Mouse (Mus musculus): ENCODE measurements around the gene Shc3. TPM values are rescaled to one million over a fixed set of nuclear protein-coding genes. Genes with fewer than 3 reads are reported as not detected.

The Shc3 gene
- polyA plus RNA-seq, 1 experiment = 0.25 TPM

DNA sequence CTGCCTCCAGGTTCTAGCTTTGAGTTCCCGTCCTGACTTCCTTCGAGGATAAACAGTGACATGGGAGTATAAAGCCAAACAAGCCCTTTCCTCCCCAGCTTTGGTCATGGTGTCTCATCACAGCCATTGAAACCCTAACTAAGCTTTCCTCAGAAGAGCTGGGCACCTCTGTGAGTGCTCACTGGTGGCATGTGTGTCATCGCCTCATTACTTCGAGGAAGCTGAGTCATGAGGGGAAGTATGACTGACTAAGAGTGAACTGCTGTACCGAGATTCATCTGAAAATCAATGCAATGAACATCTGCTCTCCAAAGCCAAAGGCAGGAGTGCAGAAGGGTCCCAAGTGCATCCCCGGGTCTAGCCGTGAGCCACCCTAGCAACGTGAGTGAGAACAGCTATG is 29.4 kb downstream of the Shc3 start:
- H3K9me3 ChIP-seq (replicated peaks; ENCODE audit: control insufficient read depth, insufficient read depth, low read length, poor library complexity, severe bottlenecking) = peaks cover 8% of the 10 kb centered on the region
- TF ChIP-seq POLR2A (IDR thresholded peaks at IDR 0.05; ENCODE audit: insufficient read depth, low read length) = no peak
- no peak for TF ChIP-seq CTCF (IDR thresholded peaks at IDR 0.05; ENCODE audit: low read depth, low read length)
- no peak for TF ChIP-seq EP300 (IDR thresholded peaks at IDR 0.05; ENCODE audit: insufficient read depth, low read depth, low read length)
- no peak overlapping the region for H3K9ac ChIP-seq (ENCODE audit: low read depth, poor library complexity, severe bottlenecking)
- no peaks in the 10 kb centered on the region for H3K36me3 ChIP-seq (ENCODE audit: control insufficient read depth, insufficient read depth, low read length, poor library complexity, severe bottlenecking)
- no peaks in the 10 kb centered on the region for H3K27me3 ChIP-seq (ENCODE audit: control insufficient read depth, insufficient read depth, low read length, poor library complexity, severe bottlenecking)
- H3K27ac ChIP-seq (ENCODE audit: insufficient read depth, low read length) = no peak overlapping the region
- no peak overlapping the region for H3K4me3 ChIP-seq (ENCODE audit: low read depth, low read length)
- no peaks in the 10 kb centered on the region for H3K4me1 ChIP-seq (ENCODE audit: control insufficient read depth, insufficient read depth, low read length)

- H3K27ac ChIP-seq (ENCODE audit: insufficient read depth, low read length) = no peak overlapping the region
- TF ChIP-seq POLR2A (IDR thresholded peaks at IDR 0.05; ENCODE audit: insufficient read depth, low read length) (no peak), EP300 (IDR thresholded peaks at IDR 0.05; ENCODE audit: insufficient read depth, low read depth, low read length) (no peak), CTCF (IDR thresholded peaks at IDR 0.05; ENCODE audit: low read depth, low read length) (no peak)
- no peaks in the 10 kb centered on the region for H3K9me3 ChIP-seq (replicated peaks; ENCODE audit: control insufficient read depth, insufficient read depth, low read length, poor library complexity, severe bottlenecking)
- H3K36me3 ChIP-seq (ENCODE audit: control insufficient read depth, insufficient read depth, low read length, poor library complexity, severe bottlenecking) = no peaks in the 10 kb centered on the region
- no peaks in the 10 kb centered on the region for H3K27me3 ChIP-seq (ENCODE audit: control insufficient read depth, insufficient read depth, low read length, poor library complexity, severe bottlenecking)
- H3K4me1 ChIP-seq (ENCODE audit: control insufficient read depth, insufficient read depth, low read length) = no peaks in the 10 kb centered on the region
- H3K9ac ChIP-seq (ENCODE audit: low read depth, poor library complexity, severe bottlenecking) = no peak overlapping the region
- H3K4me3 ChIP-seq (ENCODE audit: low read depth, low read length) = no peak overlapping the region
Observed at GRCm38 (mm10) chr13:51535326-51535725, 33.9 kb downstream of the Shc3 start.

- H3K27me3 ChIP-seq (ENCODE audit: control insufficient read depth, insufficient read depth, low read length, poor library complexity, severe bottlenecking) = no peaks in the 10 kb centered on the region
- no peak overlapping the region for H3K9ac ChIP-seq (ENCODE audit: low read depth, poor library complexity, severe bottlenecking)
- TF ChIP-seq POLR2A (IDR thresholded peaks at IDR 0.05; ENCODE audit: insufficient read depth, low read length) (no peak), CTCF (IDR thresholded peaks at IDR 0.05; ENCODE audit: low read depth, low read length) (no peak), EP300 (IDR thresholded peaks at IDR 0.05; ENCODE audit: insufficient read depth, low read depth, low read length) (no peak)
- H3K4me3 ChIP-seq (ENCODE audit: low read depth, low read length) = no peak overlapping the region
- H3K27ac ChIP-seq (ENCODE audit: insufficient read depth, low read length) = no peak overlapping the region
- no peaks in the 10 kb centered on the region for H3K9me3 ChIP-seq (replicated peaks; ENCODE audit: control insufficient read depth, insufficient read depth, low read length, poor library complexity, severe bottlenecking)
- no peaks in the 10 kb centered on the region for H3K36me3 ChIP-seq (ENCODE audit: control insufficient read depth, insufficient read depth, low read length, poor library complexity, severe bottlenecking)
- no peaks in the 10 kb centered on the region for H3K4me1 ChIP-seq (ENCODE audit: control insufficient read depth, insufficient read depth, low read length)
Observed at GRCm38 (mm10) chr13:51526480-51526879, 42.7 kb downstream of the Shc3 start.

DNA sequence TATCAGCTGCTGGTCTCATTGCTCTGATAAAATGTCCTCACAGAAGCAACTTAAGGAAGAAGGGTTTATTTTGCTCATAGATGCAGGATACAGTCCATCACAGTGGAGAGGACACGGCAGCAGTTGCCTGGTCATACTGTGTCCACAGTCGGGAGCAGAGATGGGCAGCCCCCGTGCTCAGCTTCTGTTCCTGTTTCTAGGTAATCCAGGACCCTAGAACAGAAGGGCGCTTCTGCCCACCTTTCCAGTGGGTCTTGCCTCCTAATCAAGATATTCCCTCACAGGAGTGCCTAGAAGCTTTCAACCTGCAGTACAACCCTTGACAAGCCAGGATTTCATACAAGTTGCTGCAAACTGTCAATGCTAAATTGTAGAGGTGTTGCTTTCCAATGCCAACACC is 44.9 kb downstream of the Shc3 start:
- TF ChIP-seq EP300 (IDR thresholded peaks at IDR 0.05; ENCODE audit: insufficient read depth, low read depth, low read length) = no peak
- no peak for TF ChIP-seq POLR2A (IDR thresholded peaks at IDR 0.05; ENCODE audit: insufficient read depth, low read length)
- TF ChIP-seq CTCF (IDR thresholded peaks at IDR 0.05; ENCODE audit: low read depth, low read length) = no peak
- Histone ChIP-seq H3K9me3 (replicated peaks; ENCODE audit: control insufficient read depth, insufficient read depth, low read length, poor library complexity, severe bottlenecking) (no peaks in the 10 kb centered on the region), H3K27ac (ENCODE audit: insufficient read depth, low read length) (no peak overlapping the region), H3K4me3 (ENCODE audit: low read depth, low read length) (no peak overlapping the region), H3K36me3 (ENCODE audit: control insufficient read depth, insufficient read depth, low read length, poor library complexity, severe bottlenecking) (no peaks in the 10 kb centered on the region), H3K27me3 (ENCODE audit: control insufficient read depth, insufficient read depth, low read length, poor library complexity, severe bottlenecking) (no peaks in the 10 kb centered on the region), H3K9ac (ENCODE audit: low read depth, poor library complexity, severe bottlenecking) (no peak overlapping the region), H3K4me1 (ENCODE audit: control insufficient read depth, insufficient read depth, low read length) (no peaks in the 10 kb centered on the region)

DNA sequence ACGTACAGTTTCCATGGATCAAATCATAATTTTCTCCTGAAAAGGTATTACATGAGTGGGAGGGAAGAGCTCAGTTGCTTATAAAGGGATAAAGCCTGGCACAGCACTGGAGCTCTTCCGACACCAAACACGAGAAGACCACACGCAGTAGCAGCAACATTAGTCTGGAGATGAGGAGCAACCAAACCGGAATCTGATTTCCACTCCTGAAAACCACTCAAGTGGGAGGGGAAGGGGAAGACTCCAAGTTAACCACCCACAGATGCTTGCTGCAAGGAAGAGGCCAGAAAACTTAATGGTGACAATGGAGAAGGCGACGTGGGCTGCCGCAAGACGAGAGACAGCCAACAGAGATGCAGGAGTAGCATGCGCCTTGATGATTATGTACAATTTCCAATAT is 45.9 kb downstream of the Shc3 start:
- TF ChIP-seq CTCF (IDR thresholded peaks at IDR 0.05; ENCODE audit: low read depth, low read length) (no peak), POLR2A (IDR thresholded peaks at IDR 0.05; ENCODE audit: insufficient read depth, low read length) (no peak), EP300 (IDR thresholded peaks at IDR 0.05; ENCODE audit: insufficient read depth, low read depth, low read length) (no peak)

GRCm38 (mm10) chr13:51518880-51519279 is 50.3 kb downstream of the Shc3 start:
- TF ChIP-seq EP300 (IDR thresholded peaks at IDR 0.05; ENCODE audit: insufficient read depth, low read depth, low read length) (no peak), POLR2A (IDR thresholded peaks at IDR 0.05; ENCODE audit: insufficient read depth, low read length) (no peak), CTCF (IDR thresholded peaks at IDR 0.05; ENCODE audit: low read depth, low read length) (no peak)
- Histone ChIP-seq H3K4me3 (ENCODE audit: low read depth, low read length) (no peak overlapping the region), H3K27ac (ENCODE audit: insufficient read depth, low read length) (no peak overlapping the region), H3K4me1 (ENCODE audit: control insufficient read depth, insufficient read depth, low read length) (no peaks in the 10 kb centered on the region), H3K9me3 (replicated peaks; ENCODE audit: control insufficient read depth, insufficient read depth, low read length, poor library complexity, severe bottlenecking) (no peaks in the 10 kb centered on the region), H3K36me3 (ENCODE audit: control insufficient read depth, insufficient read depth, low read length, poor library complexity, severe bottlenecking) (no peaks in the 10 kb centered on the region), H3K27me3 (ENCODE audit: control insufficient read depth, insufficient read depth, low read length, poor library complexity, severe bottlenecking) (no peaks in the 10 kb centered on the region), H3K9ac (ENCODE audit: low read depth, poor library complexity, severe bottlenecking) (no peak overlapping the region)

More for the DNA sequence above, 45.9 kb downstream of the Shc3 start:
- Histone ChIP-seq H3K9ac (ENCODE audit: low read depth, poor library complexity, severe bottlenecking) (no peak overlapping the region), H3K36me3 (ENCODE audit: control insufficient read depth, insufficient read depth, low read length, poor library complexity, severe bottlenecking) (no peaks in the 10 kb centered on the region), H3K4me1 (ENCODE audit: control insufficient read depth, insufficient read depth, low read length) (no peaks in the 10 kb centered on the region), H3K27me3 (ENCODE audit: control insufficient read depth, insufficient read depth, low read length, poor library complexity, severe bottlenecking) (no peaks in the 10 kb centered on the region), H3K4me3 (ENCODE audit: low read depth, low read length) (no peak overlapping the region), H3K9me3 (replicated peaks; ENCODE audit: control insufficient read depth, insufficient read depth, low read length, poor library complexity, severe bottlenecking) (no peaks in the 10 kb centered on the region), H3K27ac (ENCODE audit: insufficient read depth, low read length) (no peak overlapping the region)

All from ES-Bruce4 (cell line).